9 mouse cellular contexts compared by ENCODE assay signal in genomic region chr11:103271979-103272378, GRCm38 (mm10). TPM values are rescaled to one million over a fixed set of nuclear protein-coding genes. Genes with fewer than 3 reads are reported as not detected.
DNase-seq lines count a peak whose midpoint lies in the region; ATAC-seq lines count a peak whose summit lies in the region.
"Had no signal": no experiment of that assay in that cellular context is flagged by ENCODE, and none has a peak within 500 bp of the region (broad histone marks: within the 10 kb centered on the region; RNA-seq: fewer than 3 reads in every experiment).

No protein-coding gene starts in this region.

- peak; percentile 46 for DNase-seq in embryo, embryonic 10 days (ENCODE audit: low spot score)
- no peak for DNase-seq in embryo, embryonic 9.5 days (ENCODE audit: extremely low spot score)
- peak; percentile 85 to 88 for DNase-seq in B cell, adult 2 months
- DNase-seq in lung, postnatal 25 days (ENCODE audit: low spot score) = peak; percentile 70
- DNase-seq in frontal cortex, postnatal 25 days (ENCODE audit: low spot score in 2 of 2) = no peak
- no peak for DNase-seq in left cerebral cortex, adult 11 months (ENCODE audit: low spot score)
- DNase-seq in cerebellum, postnatal 36 days = no peak

- peak; percentile 27; the same call in 1 of the 2 replicates for ATAC-seq in common myeloid progenitor, adult 5-6 weeks (replicated peaks; ENCODE audit: low read depth, poor library complexity, severe bottlenecking)
- ATAC-seq: Patski had no signal

RNA-seq across cellular contexts. Expression of gene Map3k14, which starts 4.7 kb away (rescaled TPM):
- total RNA-seq in common myeloid progenitor, adult 5-6 weeks (2017) = 3.7 and 18.4 TPM in 2 replicates

RNA-seq across cellular contexts. Expression of gene Spata32, which starts 53.7 kb away (rescaled TPM):
- 0.96 TPM in 1 of 2 replicates, not detected in the other for total RNA-seq in common myeloid progenitor, adult 5-6 weeks (2017)

Comparison
In these comparisons a context has a peak if more than half of its experiments do, and no peak if none do; other contexts are left out.
1. DNase-seq: peak in embryo, embryonic 10 days (single experiment), B cell, adult 2 months (2 of 2) and lung, postnatal 25 days (single experiment); none in embryo, embryonic 9.5 days (single experiment), frontal cortex, postnatal 25 days (0 of 2), left cerebral cortex, adult 11 months (single experiment) and cerebellum, postnatal 36 days (0 of 2).